Mouse (Mus musculus) hindbrain, embryonic 11.5 days (tissue): Measurements from ENCODE around the gene Gpr137. TPM values are rescaled to one million over a fixed set of nuclear protein-coding genes. Genes with fewer than 3 reads are reported as not detected.

Experiments used
- ATAC-seq: fragments of 200-750 bp; cut with Nextera tagmentation; 2 replicates; pipeline ENCODE4 v1.8.0; 2017; ENCODE audit warnings: mild to moderate bottlenecking, moderate TSS enrichment, moderate library complexity; ENCODE audit not compliant: low FRiP score
- DNase-seq: peaks from one replicate; pipeline ENCODE4 v3.0.0-alpha.2; 2015; ENCODE audit warnings: low spot score
- H3K27ac ChIP-seq: fragments of 300-500 bp; sonication (generic); 2 replicates; pipeline ENCODE4 v1.5.1; 2014; ENCODE audit warnings: mild to moderate bottlenecking, low read depth, low read length
- H3K27me3 ChIP-seq: fragments of 300-500 bp; sonication (generic); 2 replicates; pipeline ENCODE4 v1.6.1; 2014; ENCODE audit warnings: mild to moderate bottlenecking, low read length, moderate library complexity, mixed read lengths; ENCODE audit not compliant: control insufficient read depth, insufficient read depth
- H3K36me3 ChIP-seq: fragments of 300-500 bp; sonication (generic); 2 replicates; pipeline ENCODE4 v1.6.1; 2014; ENCODE audit warnings: mild to moderate bottlenecking, low read length, moderate library complexity, mixed read lengths; ENCODE audit not compliant: control insufficient read depth, insufficient read depth
- H3K4me1 ChIP-seq: fragments of 300-500 bp; sonication (generic); replicated peaks from 2 replicates; pipeline ENCODE4 v1.6.1; 2014; ENCODE audit warnings: low read length, mixed read lengths; ENCODE audit not compliant: control insufficient read depth, insufficient read depth
- H3K4me2 ChIP-seq: fragments of 300-500 bp; sonication (generic); replicated peaks from 2 replicates; pipeline ENCODE4 v1.6.1; 2014; ENCODE audit warnings: mild to moderate bottlenecking, low read depth, low read length
- H3K4me3 ChIP-seq: fragments of 300-500 bp; sonication (generic); 2 replicates; pipeline ENCODE4 v1.5.1; 2014; ENCODE audit warnings: low read depth, low read length
- H3K9ac ChIP-seq: fragments of 300-500 bp; sonication (generic); 2 replicates; pipeline ENCODE4 v1.6.1; 2014; ENCODE audit warnings: low read depth, low read length
- H3K9me3 ChIP-seq: fragments of 300-500 bp; sonication (generic); 2 replicates; pipeline ENCODE4 v1.6.1; 2016; ENCODE audit warnings: low read length; ENCODE audit not compliant: control insufficient read depth
- WGBS: fragments of 180-500 bp; shearing (Covaris S2); extraction: QIAGEN DNeasy Blood & Tissue Kit; methylation state at CpG from one replicate; pipeline ENCODE4 v1.1.7; 2014; 5-methylcytosine and 5-hydroxymethylcytosine counted together
- polyA plus RNA-seq: library from polyadenylated mRNA; unstranded; fragments of >200 nt; fragmentation: Nextera tagmentation; extraction: Ambion mirVana; gene quantifications from 2 replicates; pipeline ENCODE4 v1.2.1, GENCODE M21; 2014

The Gpr137 gene
- polyA plus RNA-seq, 1 experiment from 2014 or later, result 27.9 TPM

- Histone ChIP-seq H3K27me3 (peaks cover 6% of the 10 kb centered on the region), H3K27ac (no peak overlapping the region; the same call in 1 of the 2 replicates), H3K9me3 (no peaks in the 10 kb centered on the region), H3K4me1 (peaks cover 7% of the 10 kb centered on the region), H3K4me2 (peak overlapping the region; percentile 99), H3K4me3 (peak overlapping the region; percentile 69), H3K9ac (peak overlapping the region; percentile 88), H3K36me3 (no peaks in the 10 kb centered on the region)
- 31% methylated on average over 23 of the region's 29 CpGs for WGBS
- peak; percentile 17 for ATAC-seq
- DNase-seq, result no peak
These were observed 1.6 kb downstream of the Gpr137 start for GRCm38 (mm10) chr19:6940396-6941351.

- Histone ChIP-seq H3K9ac (no peak overlapping the region), H3K4me1 (peaks cover 7% of the 10 kb centered on the region), H3K4me3 (no peak overlapping the region), H3K27ac (no peak overlapping the region), H3K27me3 (peaks cover 19% of the 10 kb centered on the region), H3K9me3 (no peaks in the 10 kb centered on the region), H3K4me2 (no peak overlapping the region), H3K36me3 (no peaks in the 10 kb centered on the region)
- WGBS, result 91% methylated on average over 20 of the region's 20 CpGs
- ATAC-seq (no peak), DNase-seq (no peak)
These were observed 2.9 kb downstream of the Gpr137 start for GRCm38 (mm10) chr19:6939106-6940002.

GRCm38 (mm10) chr19:6937541-6938465 is 4.5 kb downstream of the Gpr137 start:
- no peaks in the 10 kb centered on the region for H3K36me3 ChIP-seq
- H3K4me2 ChIP-seq, result no peak overlapping the region
- ATAC-seq (no peak), DNase-seq (no peak)
- H3K4me3 ChIP-seq, result no peak overlapping the region
- no peak overlapping the region for H3K9ac ChIP-seq
- H3K4me1 ChIP-seq, result peaks cover 12% of the 10 kb centered on the region
- H3K27me3 ChIP-seq, result peaks cover 35% of the 10 kb centered on the region
- WGBS, result 83% methylated on average over 16 of the region's 16 CpGs
- H3K27ac ChIP-seq, result no peak overlapping the region
- no peaks in the 10 kb centered on the region for H3K9me3 ChIP-seq

GRCm38 (mm10) chr19:6936299-6936698 is 6.0 kb downstream of the Gpr137 start:
- WGBS, result 21% methylated on average over 3 of the region's 3 CpGs

GRCm38 (mm10) chr19:6934195-6934977 is 7.9 kb downstream of the Gpr137 start, which contains the start of gene Kcnk4:
TSS of gene Kcnk4 (minus strand) at chr19:6934515.
- no peak within 1 kb of the TSS for H3K27ac ChIP-seq
- WGBS, result 9% methylated on average over 23 of the region's 23 CpGs
- peak within 1 kb of the TSS; percentile 51 for H3K4me2 ChIP-seq
- peaks cover 5% of the 10 kb centered on the region; the same call in 1 of the 2 replicates for H3K4me1 ChIP-seq
- peak within 1 kb of the TSS; percentile 26 for H3K4me3 ChIP-seq
- no peaks in the 10 kb centered on the region for H3K9me3 ChIP-seq
- H3K36me3 ChIP-seq, result no peaks in the 10 kb centered on the region
- peak within 1 kb of the TSS; percentile 27; the same call in 1 of the 2 replicates for H3K9ac ChIP-seq
- peak; percentile 41 for DNase-seq
- no peak for ATAC-seq
- peaks cover 59% of the 10 kb centered on the region for H3K27me3 ChIP-seq

More at GRCm38 (mm10) chr19:6936299-6936698, 6.0 kb downstream of the Gpr137 start:
- no peak overlapping the region for H3K9ac ChIP-seq
- DNase-seq, result no peak
- no peak for ATAC-seq
- peaks cover 12% of the 10 kb centered on the region; the same call in 1 of the 2 replicates for H3K4me1 ChIP-seq
- peaks cover 49% of the 10 kb centered on the region for H3K27me3 ChIP-seq
- no peak overlapping the region for H3K4me2 ChIP-seq
- no peaks in the 10 kb centered on the region for H3K36me3 ChIP-seq
- no peak overlapping the region for H3K27ac ChIP-seq
- H3K9me3 ChIP-seq, result no peaks in the 10 kb centered on the region
- H3K4me3 ChIP-seq, result no peak overlapping the region

GRCm38 (mm10) chr19:6933436-6934194 is 8.7 kb downstream of the Gpr137 start:
- ATAC-seq (no peak; the same call in 1 of the 2 replicates), DNase-seq (peak; percentile 43)
- Histone ChIP-seq H3K27ac (no peak overlapping the region), H3K4me1 (peaks cover 5% of the 10 kb centered on the region; the same call in 1 of the 2 replicates), H3K4me2 (peak overlapping the region; percentile 51), H3K36me3 (no peaks in the 10 kb centered on the region), H3K9me3 (no peaks in the 10 kb centered on the region), H3K9ac (peak overlapping the region; percentile 27; the same call in 1 of the 2 replicates), H3K4me3 (peak overlapping the region; percentile 26), H3K27me3 (peaks cover 65% of the 10 kb centered on the region)
- WGBS, result 5% methylated on average over 58 of the region's 58 CpGs

- no peak for DNase-seq
- Histone ChIP-seq H3K27me3 (peaks cover 68% of the 10 kb centered on the region), H3K4me3 (no peak overlapping the region), H3K27ac (no peak overlapping the region), H3K36me3 (no peaks in the 10 kb centered on the region), H3K4me2 (no peak overlapping the region), H3K4me1 (peaks cover 5% of the 10 kb centered on the region; the same call in 1 of the 2 replicates), H3K9me3 (no peaks in the 10 kb centered on the region), H3K9ac (no peak overlapping the region)
- WGBS, result 20% methylated on average over 4 of the region's 4 CpGs
- ATAC-seq, result no peak
These were observed 9.2 kb downstream of the Gpr137 start for GRCm38 (mm10) chr19:6933102-6933435.
